Mouse (Mus musculus): ENCODE data around the gene 1700023F06Rik. TPM values are rescaled to one million over a fixed set of nuclear protein-coding genes. Genes with fewer than 3 reads are reported as not detected.

The 1700023F06Rik gene
- polyA plus RNA-seq, 1 experiment from 2014 or later, result 0.57 TPM

- Histone ChIP-seq H3K4me3 (ENCODE audit: low read length) (no peak overlapping the region), H3K27me3 (replicated peaks; ENCODE audit: control insufficient read depth, insufficient read depth, low read length) (no peaks in the 10 kb centered on the region), H3K4me2 (ENCODE audit: low read depth, low read length) (no peak overlapping the region), H3K27ac (ENCODE audit: low read length) (peak overlapping the region; percentile 14), H3K9me3 (ENCODE audit: control insufficient read depth, low read length) (no peaks in the 10 kb centered on the region), H3K4me1 (ENCODE audit: control insufficient read depth, insufficient read depth, low read length) (peaks cover 25% of the 10 kb centered on the region), H3K9ac (ENCODE audit: low read depth, low read length) (no peak overlapping the region), H3K36me3 (ENCODE audit: control insufficient read depth, insufficient read depth, low read length) (no peaks in the 10 kb centered on the region)
- peak; percentile 74 for ATAC-seq
- WGBS, result 54% methylated on average over 10 of the region's 10 CpGs
Measured at GRCm38 (mm10) chr11:103246081-103246730, 37.8 kb upstream of the 1700023F06Rik start.

- 77% methylated on average over 4 of the region's 4 CpGs for WGBS
- Histone ChIP-seq H3K4me1 (ENCODE audit: control insufficient read depth, insufficient read depth, low read length) (peaks cover 25% of the 10 kb centered on the region), H3K9me3 (ENCODE audit: control insufficient read depth, low read length) (no peaks in the 10 kb centered on the region), H3K4me2 (ENCODE audit: low read depth, low read length) (no peak overlapping the region), H3K4me3 (ENCODE audit: low read length) (no peak overlapping the region), H3K36me3 (ENCODE audit: control insufficient read depth, insufficient read depth, low read length) (no peaks in the 10 kb centered on the region), H3K9ac (ENCODE audit: low read depth, low read length) (no peak overlapping the region), H3K27me3 (replicated peaks; ENCODE audit: control insufficient read depth, insufficient read depth, low read length) (no peaks in the 10 kb centered on the region), H3K27ac (ENCODE audit: low read length) (no peak overlapping the region)
- ATAC-seq, result no peak
Measured at GRCm38 (mm10) chr11:103244856-103245255, 36.5 kb upstream of the 1700023F06Rik start.

- WGBS, result 32% methylated on average over 7 of the region's 7 CpGs
- Histone ChIP-seq H3K9me3 (ENCODE audit: control insufficient read depth, low read length) (no peaks in the 10 kb centered on the region), H3K27ac (ENCODE audit: low read length) (no peak overlapping the region), H3K4me3 (ENCODE audit: low read length) (no peak overlapping the region), H3K4me2 (ENCODE audit: low read depth, low read length) (no peak overlapping the region), H3K27me3 (replicated peaks; ENCODE audit: control insufficient read depth, insufficient read depth, low read length) (no peaks in the 10 kb centered on the region), H3K4me1 (ENCODE audit: control insufficient read depth, insufficient read depth, low read length) (peaks cover under 1% of the 10 kb centered on the region), H3K36me3 (ENCODE audit: control insufficient read depth, insufficient read depth, low read length) (no peaks in the 10 kb centered on the region; the same call in 1 of the 2 replicates), H3K9ac (ENCODE audit: low read depth, low read length) (no peak overlapping the region)
- ATAC-seq, result peak; percentile 67
Measured at GRCm38 (mm10) chr11:103240740-103241139, 32.4 kb upstream of the 1700023F06Rik start.

- ATAC-seq, result no peak
- 76% methylated on average over 9 of the region's 9 CpGs for WGBS
Measured at GRCm38 (mm10) chr11:103237757-103238156, 29.4 kb upstream of the 1700023F06Rik start.

GRCm38 (mm10) chr11:103236903-103237302, 28.5 kb upstream of the 1700023F06Rik start:
- no peaks in the 10 kb centered on the region; the same call in 1 of the 2 replicates for H3K36me3 ChIP-seq (ENCODE audit: control insufficient read depth, insufficient read depth, low read length)
- ATAC-seq, result no peak
- H3K27ac ChIP-seq (ENCODE audit: low read length), result no peak overlapping the region
- H3K9ac ChIP-seq (ENCODE audit: low read depth, low read length), result no peak overlapping the region
- no peak overlapping the region for H3K4me2 ChIP-seq (ENCODE audit: low read depth, low read length)
- WGBS, result 80% methylated on average over 10 of the region's 10 CpGs
- H3K4me1 ChIP-seq (ENCODE audit: control insufficient read depth, insufficient read depth, low read length), result no peaks in the 10 kb centered on the region; the same call in 1 of the 2 replicates
- no peaks in the 10 kb centered on the region for H3K27me3 ChIP-seq (replicated peaks; ENCODE audit: control insufficient read depth, insufficient read depth, low read length)
- H3K4me3 ChIP-seq (ENCODE audit: low read length), result no peak overlapping the region
- no peaks in the 10 kb centered on the region for H3K9me3 ChIP-seq (ENCODE audit: control insufficient read depth, low read length)

More at GRCm38 (mm10) chr11:103237757-103238156, 29.4 kb upstream of the 1700023F06Rik start:
- Histone ChIP-seq H3K4me1 (ENCODE audit: control insufficient read depth, insufficient read depth, low read length) (no peaks in the 10 kb centered on the region; the same call in 1 of the 2 replicates), H3K4me2 (ENCODE audit: low read depth, low read length) (no peak overlapping the region), H3K27me3 (replicated peaks; ENCODE audit: control insufficient read depth, insufficient read depth, low read length) (no peaks in the 10 kb centered on the region), H3K9me3 (ENCODE audit: control insufficient read depth, low read length) (no peaks in the 10 kb centered on the region), H3K9ac (ENCODE audit: low read depth, low read length) (no peak overlapping the region), H3K27ac (ENCODE audit: low read length) (no peak overlapping the region), H3K4me3 (ENCODE audit: low read length) (no peak overlapping the region), H3K36me3 (ENCODE audit: control insufficient read depth, insufficient read depth, low read length) (no peaks in the 10 kb centered on the region; the same call in 1 of the 2 replicates)

- WGBS, result 75% methylated on average over 6 of the region's 6 CpGs
- ATAC-seq, result no peak
- no peak overlapping the region for H3K4me3 ChIP-seq (ENCODE audit: low read length)
- H3K36me3 ChIP-seq (ENCODE audit: control insufficient read depth, insufficient read depth, low read length), result no peaks in the 10 kb centered on the region; the same call in 1 of the 2 replicates
- no peaks in the 10 kb centered on the region for H3K9me3 ChIP-seq (ENCODE audit: control insufficient read depth, low read length)
- H3K27me3 ChIP-seq (replicated peaks; ENCODE audit: control insufficient read depth, insufficient read depth, low read length), result no peaks in the 10 kb centered on the region
- no peak overlapping the region for H3K27ac ChIP-seq (ENCODE audit: low read length)
- no peaks in the 10 kb centered on the region; the same call in 1 of the 2 replicates for H3K4me1 ChIP-seq (ENCODE audit: control insufficient read depth, insufficient read depth, low read length)
- no peak overlapping the region for H3K9ac ChIP-seq (ENCODE audit: low read depth, low read length)
- H3K4me2 ChIP-seq (ENCODE audit: low read depth, low read length), result no peak overlapping the region
Measured at GRCm38 (mm10) chr11:103236431-103236830, 28.1 kb upstream of the 1700023F06Rik start.

GRCm38 (mm10) chr11:103235702-103236101, 27.3 kb upstream of the 1700023F06Rik start:
- no peak overlapping the region for H3K9ac ChIP-seq (ENCODE audit: low read depth, low read length)
- no peaks in the 10 kb centered on the region for H3K27me3 ChIP-seq (replicated peaks; ENCODE audit: control insufficient read depth, insufficient read depth, low read length)
- H3K9me3 ChIP-seq (ENCODE audit: control insufficient read depth, low read length), result no peaks in the 10 kb centered on the region
- no peak for ATAC-seq
- no peak overlapping the region for H3K27ac ChIP-seq (ENCODE audit: low read length)
- WGBS, result 61% methylated on average over 11 of the region's 11 CpGs
- H3K4me3 ChIP-seq (ENCODE audit: low read length), result no peak overlapping the region
- no peaks in the 10 kb centered on the region; the same call in 1 of the 2 replicates for H3K4me1 ChIP-seq (ENCODE audit: control insufficient read depth, insufficient read depth, low read length)
- no peak overlapping the region for H3K4me2 ChIP-seq (ENCODE audit: low read depth, low read length)
- H3K36me3 ChIP-seq (ENCODE audit: control insufficient read depth, insufficient read depth, low read length), result peaks cover 2% of the 10 kb centered on the region; the same call in 1 of the 2 replicates

DNA sequence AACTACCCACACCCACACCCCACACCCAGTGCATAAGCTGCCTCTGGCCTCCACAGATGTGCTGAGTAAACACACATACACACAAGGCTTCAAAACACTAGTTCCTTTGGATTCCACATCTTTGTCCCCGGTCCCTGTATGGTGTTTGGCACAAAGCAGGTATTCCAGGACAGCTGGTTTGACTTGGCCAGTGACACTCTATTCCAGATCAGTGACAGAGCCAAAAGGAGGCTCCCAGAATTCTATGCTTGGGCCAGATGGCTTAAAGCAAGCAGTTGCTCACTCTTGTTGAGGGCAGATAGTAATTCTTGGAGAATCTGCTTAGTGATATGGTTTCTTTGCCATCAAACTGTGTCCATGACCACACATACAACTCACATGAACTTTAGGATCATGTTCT, 26.1 kb upstream of the 1700023F06Rik start:
- 59% methylated on average over 1 of the region's 1 CpGs for WGBS
- no peak for ATAC-seq
- Histone ChIP-seq H3K4me1 (ENCODE audit: control insufficient read depth, insufficient read depth, low read length) (no peaks in the 10 kb centered on the region), H3K27me3 (replicated peaks; ENCODE audit: control insufficient read depth, insufficient read depth, low read length) (no peaks in the 10 kb centered on the region), H3K9me3 (ENCODE audit: control insufficient read depth, low read length) (no peaks in the 10 kb centered on the region), H3K4me3 (ENCODE audit: low read length) (no peak overlapping the region), H3K4me2 (ENCODE audit: low read depth, low read length) (no peak overlapping the region), H3K27ac (ENCODE audit: low read length) (no peak overlapping the region), H3K9ac (ENCODE audit: low read depth, low read length) (no peak overlapping the region), H3K36me3 (ENCODE audit: control insufficient read depth, insufficient read depth, low read length) (peaks cover 11% of the 10 kb centered on the region; the same call in 1 of the 2 replicates)

- H3K27me3 ChIP-seq (replicated peaks; ENCODE audit: control insufficient read depth, insufficient read depth, low read length), result no peaks in the 10 kb centered on the region
- no peaks in the 10 kb centered on the region for H3K4me1 ChIP-seq (ENCODE audit: control insufficient read depth, insufficient read depth, low read length)
- H3K9me3 ChIP-seq (ENCODE audit: control insufficient read depth, low read length), result no peaks in the 10 kb centered on the region
- no peak overlapping the region for H3K4me2 ChIP-seq (ENCODE audit: low read depth, low read length)
- 30% methylated on average over 7 of the region's 7 CpGs for WGBS
- H3K9ac ChIP-seq (ENCODE audit: low read depth, low read length), result no peak overlapping the region
- H3K36me3 ChIP-seq (ENCODE audit: control insufficient read depth, insufficient read depth, low read length), result peaks cover 14% of the 10 kb centered on the region; the same call in 1 of the 2 replicates
- no peak for ATAC-seq
- H3K27ac ChIP-seq (ENCODE audit: low read length), result no peak overlapping the region
- H3K4me3 ChIP-seq (ENCODE audit: low read length), result no peak overlapping the region
Measured at GRCm38 (mm10) chr11:103232966-103233365, 24.6 kb upstream of the 1700023F06Rik start.

Measured in intestine, embryonic 16.5 days (tissue).